Mouse (Mus musculus) erythroblast, adult 5-6 weeks (primary cell): ENCODE results near the gene L3mbtl3. TPM values are rescaled to one million over a fixed set of nuclear protein-coding genes. Genes with fewer than 3 reads are reported as not detected.

ENCODE experiments used
- ATAC-seq: replicated peaks from 2 replicates; pipeline ENCODE4 v1.8.0; 2016; ENCODE audit warnings: moderate number of reproducible peaks, mild to moderate bottlenecking, moderate TSS enrichment, inconsistent platforms; ENCODE audit not compliant: poor library complexity, low FRiP score, severe bottlenecking
- total RNA-seq, 2 experiments: library from RNA; stranded (forward) in 1 of 2; stranded (reverse) in 1 of 2; fragments of 150-400 nt in 1 of 2; fragments of 200-764, 138-1000 nt in 1 of 2; gene quantifications; 2 replicates each; pipeline versions ENCODE4 v1.2.3 to v1.2.4; 2015 to 2017; ENCODE audit warnings: low replicate concordance in 2 of 2

L3mbtl3 gene
- total RNA-seq (2015; ENCODE audit: low replicate concordance), result 3.6 and 5.0 TPM in 2 replicates
- total RNA-seq (2017; ENCODE audit: low replicate concordance), result 3.2 and 3.7 TPM in 2 replicates

DNA sequence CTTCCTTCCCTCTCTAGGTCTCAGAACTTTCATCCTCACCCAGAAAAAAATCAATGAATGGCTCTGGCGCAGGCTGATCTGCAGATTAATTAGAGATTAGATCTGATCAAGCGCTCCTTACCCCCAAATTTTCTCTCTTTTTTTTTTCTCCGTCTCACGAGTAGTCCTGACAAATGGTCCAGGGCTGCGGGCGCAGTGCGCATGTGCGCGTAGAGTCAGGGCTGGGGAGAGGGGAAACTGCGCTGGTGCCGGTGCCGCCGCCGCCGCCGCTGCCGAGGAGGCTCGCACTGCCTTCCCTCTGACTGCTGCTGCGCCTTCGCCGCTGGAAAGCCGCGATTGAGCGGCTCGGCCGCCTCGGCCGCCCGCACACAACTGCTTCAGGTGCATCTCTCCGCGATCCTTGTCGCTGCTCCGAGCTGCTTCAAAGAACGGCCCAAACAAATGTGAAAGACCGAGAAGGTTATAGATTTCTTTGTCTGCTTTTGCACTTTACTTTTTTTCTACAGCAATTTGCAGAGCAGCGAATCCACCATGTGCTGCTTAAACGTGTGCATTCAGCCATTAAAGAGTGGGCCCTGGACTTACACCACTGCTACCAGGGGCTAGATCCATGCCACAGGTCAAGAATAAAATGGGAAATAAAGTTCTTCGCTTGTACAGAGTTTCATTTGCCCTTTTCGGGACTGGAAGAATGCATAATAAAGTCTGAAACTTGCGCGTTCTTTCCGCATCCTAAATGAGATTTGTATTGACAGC, at the start of gene L3mbtl3:
Gene L3mbtl3 (minus strand): TSS at position 182 of the 756 bp plus-strand sequence.
- ATAC-seq, result no peak

DNA sequence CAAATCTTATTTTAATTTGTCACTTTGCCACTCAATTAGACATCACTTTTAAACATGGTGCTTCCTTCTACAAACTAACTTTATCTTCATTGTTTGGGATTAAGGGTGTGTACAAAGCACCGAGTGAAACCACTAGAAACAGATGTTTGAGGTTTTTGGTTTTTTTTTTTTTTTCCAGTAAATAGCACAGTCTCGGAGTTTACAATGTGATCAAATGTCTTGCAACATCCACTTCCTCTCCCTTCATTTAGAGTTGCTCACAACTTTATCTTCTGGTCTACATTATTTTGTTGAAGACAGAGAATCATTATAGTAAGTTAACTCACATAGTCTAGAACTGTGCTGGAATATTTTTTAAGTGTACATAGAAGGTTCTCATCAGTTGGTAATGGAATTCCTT, 45.4 kb upstream of the L3mbtl3 start:
- no peak for ATAC-seq

DNA sequence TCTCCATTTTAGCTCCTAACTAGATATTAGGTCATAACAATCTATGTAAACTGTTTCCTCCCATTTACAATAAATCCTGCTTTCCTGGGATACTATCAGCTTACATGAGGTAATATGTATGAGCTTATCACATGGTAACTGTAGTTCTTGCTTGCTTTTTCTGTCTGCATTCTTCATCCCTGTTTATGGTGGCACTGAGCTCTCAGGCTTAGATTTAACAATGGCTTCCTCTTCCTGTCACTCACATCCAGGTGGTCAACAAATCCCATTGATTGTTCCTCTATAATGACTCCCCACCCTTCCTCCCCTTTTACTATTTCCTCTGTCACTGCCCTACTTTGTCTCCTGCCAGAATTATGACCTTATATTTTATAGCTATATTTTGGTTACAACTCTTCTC, 12.9 kb upstream of the L3mbtl3 start:
- no peak for ATAC-seq

DNA sequence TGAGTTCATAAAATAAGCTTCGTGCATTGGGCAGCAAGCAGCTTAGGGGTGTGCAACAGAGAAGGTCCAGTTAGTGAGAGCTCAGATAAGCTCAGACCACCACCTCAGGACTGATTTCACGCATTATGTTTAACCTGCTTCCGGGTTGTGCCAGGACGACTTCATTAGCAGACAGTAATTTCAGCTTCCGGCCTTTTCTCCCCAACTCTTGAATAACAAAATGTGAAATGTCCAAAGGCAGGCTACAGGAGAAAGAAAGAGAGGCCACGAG, 1.5 kb upstream of the L3mbtl3 start:
- ATAC-seq, result no peak

DNA sequence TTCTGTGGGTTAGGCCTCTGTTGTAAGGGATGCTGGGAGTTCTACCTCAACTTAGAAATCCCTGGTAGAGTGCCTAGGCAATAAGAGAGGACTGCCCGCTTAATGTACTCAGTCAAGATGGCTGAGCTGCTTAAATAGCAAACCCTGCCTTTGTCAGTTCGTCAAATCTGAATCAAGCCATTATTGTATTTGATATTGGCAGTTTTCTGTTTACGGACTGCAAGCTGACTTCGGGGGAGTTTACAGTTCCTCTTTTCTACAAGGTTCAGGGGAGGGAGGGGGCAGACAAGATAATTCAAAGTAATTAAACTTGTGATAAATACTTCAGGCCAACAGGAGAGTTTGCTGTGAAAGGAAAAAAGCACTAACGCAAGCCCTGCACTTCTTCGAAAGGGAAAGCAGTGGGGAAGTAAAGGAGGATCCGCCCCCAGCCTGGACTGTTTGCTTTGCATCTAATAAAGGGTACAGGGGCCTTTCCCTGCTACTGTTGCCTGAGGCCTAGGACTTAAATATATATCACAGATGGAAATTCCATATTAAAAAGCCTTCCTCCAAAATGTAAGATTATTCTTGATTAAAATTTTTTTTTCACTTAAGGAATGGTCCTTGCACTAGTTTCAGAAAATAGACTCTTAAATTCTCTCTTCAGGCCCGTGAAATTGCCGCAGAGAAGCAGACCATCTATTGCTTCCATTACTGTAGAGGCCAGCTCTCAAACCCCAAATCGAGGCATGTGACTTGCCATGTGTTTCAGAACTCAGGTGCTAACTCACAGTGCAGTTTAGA, 968 bp upstream of the L3mbtl3 start:
- no peak for ATAC-seq

DNA sequence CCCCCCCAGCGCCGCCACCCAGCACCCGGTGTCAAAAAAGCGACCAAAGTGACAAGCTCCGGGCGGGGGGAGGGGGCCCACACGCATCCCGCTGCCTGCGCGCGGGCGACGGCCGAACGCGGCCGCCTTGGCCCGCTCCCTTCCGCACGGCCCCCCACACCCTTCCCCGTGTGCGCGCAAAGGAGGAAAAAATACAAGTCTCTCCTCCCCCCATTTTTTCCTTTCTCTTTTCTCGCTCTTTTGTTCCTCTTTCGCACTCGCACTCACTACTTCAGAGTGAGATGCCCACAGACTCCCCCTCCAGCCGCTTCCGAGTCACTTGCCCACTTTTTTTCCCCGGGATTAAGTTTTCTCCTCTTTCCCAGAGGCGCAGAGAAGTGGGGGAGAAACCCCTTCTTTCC, 420 bp downstream of the L3mbtl3 start:
- no peak for ATAC-seq

DNA sequence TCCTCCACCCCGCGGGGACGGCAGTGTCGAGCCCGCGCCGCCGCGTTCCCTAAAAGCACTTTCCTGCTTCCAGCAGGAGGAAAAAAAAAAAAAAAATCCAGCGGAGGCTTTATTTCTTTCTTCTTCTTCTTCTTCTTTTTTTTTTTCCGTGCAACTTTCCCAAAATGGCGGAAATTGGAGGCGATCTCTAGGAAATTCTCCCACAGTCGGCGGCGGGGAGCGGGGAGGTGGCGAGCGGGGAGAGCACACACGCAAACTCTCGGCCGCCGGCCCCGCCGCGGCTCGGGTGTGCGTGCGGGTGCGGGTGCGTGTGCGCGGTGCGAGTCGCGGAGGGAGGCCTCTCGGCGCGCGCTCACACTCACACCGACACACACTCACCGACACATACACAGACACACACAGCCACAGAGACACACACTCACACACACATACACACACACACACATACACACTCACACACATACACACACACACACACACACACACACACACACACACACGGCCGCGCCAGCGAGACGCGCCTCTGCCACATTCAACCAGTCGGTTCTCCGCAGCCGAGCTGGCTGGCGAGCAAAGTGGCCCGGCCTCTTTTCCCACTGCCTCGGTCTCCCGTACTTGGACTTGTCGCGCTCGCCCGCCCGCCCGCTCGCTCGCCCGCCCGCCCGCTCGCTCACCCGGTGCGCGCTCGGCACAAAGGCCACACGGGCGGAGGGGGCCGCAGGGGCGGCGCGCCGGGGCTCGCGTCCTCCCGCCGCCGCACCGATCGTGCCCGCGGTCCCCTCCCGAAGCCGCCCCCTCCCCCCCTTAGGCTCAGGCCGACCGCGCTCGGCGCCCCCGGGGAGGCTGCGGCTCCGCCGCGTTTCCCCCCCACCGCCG, 1.1 kb downstream of the L3mbtl3 start:
- ATAC-seq, result no peak

DNA sequence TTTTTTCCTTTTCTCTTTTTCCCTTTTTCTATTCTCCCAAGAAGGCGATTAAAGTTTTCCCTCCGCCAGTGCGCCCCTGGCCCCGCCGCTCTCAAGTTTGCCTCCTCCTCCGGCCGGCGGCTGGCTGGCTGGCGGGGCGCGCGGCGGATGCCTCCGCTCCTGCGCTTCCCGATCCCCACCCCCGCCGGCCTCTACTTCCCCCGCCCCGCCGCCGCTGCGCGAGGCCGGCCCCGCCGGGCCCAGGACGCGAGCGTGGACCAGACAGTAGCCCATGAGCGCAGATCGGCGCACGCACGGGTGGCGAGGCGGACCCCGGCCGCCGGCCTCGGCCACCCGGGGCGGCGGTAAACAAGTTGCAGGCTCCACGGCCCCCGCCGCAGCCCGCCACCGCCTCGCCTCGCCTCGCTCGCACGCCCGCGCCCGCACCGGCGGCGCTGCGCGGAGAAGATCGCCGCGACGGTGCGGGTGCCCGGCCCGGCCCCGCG, 1.8 kb downstream of the L3mbtl3 start:
- ATAC-seq, result no peak

DNA sequence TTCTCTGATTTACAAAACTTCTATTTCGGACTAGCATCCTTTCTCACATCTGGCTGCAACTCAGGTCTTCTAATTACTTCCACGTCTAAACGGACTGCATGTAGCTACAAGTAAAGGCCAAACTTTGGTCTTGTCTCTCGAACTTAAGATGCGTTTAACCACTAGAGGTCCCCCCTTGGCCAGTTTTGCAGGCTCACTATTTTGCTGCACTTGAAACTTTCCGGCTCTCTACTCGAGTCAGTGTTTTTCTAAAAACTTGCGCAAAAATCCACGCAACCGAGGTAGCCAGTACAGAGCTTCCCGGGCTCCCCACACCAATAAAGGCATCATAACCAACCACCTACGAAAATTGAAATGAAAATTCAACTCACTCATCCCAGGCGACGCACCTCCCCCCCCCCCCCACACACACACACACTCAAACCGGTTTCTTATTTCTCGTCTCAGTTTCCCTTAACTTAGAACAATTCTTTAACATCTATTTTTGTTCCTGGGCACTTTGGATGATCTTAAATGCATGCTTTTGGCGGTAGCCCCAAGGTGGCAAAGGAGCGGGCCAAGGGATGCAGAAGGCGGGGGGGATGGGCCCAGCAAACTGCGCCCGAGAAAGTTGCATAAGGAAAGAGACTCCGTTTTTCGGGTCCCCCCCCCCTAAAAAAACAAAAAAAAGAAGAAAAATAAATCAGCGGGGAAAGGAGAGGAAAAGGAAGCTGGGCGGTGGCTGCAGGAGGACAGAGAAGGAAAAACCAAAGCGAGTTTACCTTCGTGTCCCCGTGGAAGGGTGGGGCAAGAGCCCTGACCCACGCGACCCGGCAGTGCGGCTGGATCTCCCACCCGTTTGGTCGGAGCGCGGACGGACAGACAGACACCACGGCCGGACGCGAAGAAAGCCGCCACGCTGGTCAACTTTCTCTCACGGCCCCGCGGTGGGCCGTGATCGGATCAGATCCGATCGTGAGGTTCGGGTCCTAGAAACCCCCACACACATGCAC, 2.5 kb downstream of the L3mbtl3 start:
- ATAC-seq, result no peak

DNA sequence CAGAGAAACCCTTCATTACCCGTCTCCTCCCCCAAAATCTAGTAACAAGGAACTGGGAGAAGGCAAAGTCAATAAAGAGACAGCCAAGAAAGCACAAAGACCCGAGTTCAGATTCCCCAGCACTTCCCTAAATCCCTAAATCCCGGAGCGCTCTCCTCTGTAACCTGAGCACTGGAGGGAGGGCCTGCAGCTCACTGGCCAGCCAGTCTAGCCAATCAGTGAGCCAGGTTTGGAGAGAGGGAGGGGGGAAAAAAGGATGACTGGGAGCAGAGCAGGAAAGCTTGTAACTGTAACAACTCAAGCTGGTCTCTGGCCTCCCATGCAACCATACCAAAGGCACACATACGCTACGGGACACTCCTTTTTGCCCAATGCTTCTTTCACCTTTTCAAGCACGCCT, 4.4 kb downstream of the L3mbtl3 start:
- ATAC-seq, result no peak

DNA sequence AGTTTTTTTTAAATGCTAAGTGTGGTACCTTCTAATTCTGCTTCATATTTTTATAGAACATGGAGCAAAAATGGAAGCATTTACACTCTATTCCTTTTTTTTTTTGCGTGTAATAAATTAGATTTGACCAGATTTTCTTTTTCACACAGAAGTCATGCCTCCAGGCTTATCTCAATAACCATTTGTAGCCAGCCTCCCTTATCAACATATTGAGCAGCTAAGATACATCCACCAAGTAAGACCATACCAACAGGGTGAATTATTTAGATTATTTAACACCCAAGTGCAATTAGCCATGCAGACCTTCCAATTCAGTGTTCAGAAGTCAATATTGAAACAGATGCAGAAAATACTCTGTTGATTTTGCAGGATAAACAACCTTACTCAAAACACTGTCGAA, 10.8 kb downstream of the L3mbtl3 start:
- ATAC-seq, result no peak

DNA sequence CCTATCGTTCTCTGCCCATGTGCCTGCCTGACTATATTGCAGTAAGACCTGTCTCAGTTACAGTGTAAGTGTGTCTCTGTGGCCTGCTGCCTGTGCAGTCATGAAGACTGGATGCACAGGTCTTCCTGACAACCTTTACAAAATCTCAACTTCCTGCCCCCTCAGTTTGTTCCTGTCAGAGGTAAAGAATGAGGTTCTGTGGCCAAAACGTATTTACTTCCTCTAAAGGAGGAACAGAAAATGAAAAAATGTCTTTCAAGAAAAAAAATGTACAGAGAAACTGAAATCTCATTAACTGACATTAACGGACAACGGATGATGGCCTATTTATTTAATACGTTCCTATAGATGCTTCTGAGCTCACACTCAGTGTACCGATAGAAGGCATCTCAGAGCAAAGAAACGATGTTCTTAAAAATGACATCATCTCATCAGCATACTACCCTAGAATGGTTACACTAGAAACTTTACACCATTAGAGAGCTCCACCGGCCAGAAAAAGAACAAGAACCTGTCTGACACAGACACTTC, 11.4 kb downstream of the L3mbtl3 start:
- no peak for ATAC-seq

DNA sequence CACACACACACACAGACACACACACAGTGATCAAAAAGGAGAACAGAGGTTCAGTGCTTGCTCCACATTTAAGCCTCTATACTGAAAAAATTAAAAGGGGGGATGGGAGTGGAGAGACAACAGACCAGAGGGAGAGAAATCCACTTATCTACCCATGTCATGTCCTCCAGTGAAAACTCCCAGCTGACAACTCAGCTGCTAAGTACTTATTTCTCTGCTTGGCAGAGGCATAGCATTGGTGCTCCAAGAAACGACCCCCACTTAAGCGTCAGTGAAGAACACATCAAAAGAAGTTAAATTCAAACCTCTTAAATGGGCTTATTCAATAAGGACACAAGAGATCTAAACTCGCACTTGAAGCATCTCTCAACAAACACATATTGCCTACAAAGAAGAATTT, 12.2 kb downstream of the L3mbtl3 start:
- no peak for ATAC-seq

DNA sequence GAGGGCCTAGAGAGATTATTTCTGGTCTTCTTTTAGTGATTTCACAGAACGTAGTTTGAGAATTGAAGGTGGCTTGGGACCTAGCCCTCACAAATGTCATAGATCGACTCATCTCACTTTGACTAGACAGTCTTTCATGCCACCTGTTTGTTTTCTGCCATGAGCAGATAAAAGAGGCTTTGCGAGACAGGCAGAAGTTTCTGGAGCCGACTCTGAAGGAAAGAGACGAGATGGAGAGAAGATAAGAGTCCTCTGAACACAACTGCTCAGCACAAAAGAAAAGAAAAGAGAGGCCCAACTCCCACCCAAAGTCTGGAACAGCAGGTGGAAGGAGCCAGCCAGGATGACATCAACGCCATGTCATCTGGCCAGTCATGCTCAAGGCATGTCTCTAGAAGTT, 17.0 kb downstream of the L3mbtl3 start:
- no peak for ATAC-seq

DNA sequence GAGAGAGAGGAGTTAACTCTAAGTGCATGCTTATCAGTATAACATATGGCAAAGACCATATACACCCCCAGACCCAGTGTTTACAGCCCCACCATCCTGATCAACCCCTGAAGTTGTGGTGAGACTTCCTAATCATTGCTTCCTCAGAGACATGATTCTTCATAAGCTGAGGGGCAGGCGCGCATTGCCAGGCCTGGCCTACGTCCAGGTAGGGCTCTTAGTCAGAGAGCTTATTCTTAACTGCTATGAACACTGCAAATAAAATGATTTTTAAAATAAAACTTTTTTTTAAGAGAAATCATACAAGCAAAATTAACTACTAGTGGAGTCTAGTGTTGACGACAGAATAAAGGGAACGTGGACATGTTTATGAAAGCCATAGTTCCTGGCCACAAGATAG, 17.5 kb downstream of the L3mbtl3 start:
- ATAC-seq, result no peak

DNA sequence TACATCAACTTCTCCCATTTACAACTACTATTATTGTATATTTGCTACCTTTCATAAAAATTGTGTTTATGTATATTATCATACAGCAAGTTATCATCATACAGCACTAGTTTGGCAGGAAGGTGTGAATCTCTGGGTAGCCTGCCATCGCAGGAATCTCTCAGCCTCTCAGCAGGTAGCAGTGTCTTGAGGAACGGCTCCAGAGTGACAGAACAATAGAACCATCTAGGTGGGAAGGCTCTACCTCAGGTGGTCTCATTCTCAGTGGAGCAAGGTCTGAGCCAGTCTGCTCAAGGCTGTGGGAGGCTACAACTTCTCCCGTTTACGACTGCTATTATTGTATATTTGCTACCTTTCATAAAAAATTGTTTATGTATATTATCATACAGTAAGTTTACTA, 22.0 kb downstream of the L3mbtl3 start:
- no peak for ATAC-seq

DNA sequence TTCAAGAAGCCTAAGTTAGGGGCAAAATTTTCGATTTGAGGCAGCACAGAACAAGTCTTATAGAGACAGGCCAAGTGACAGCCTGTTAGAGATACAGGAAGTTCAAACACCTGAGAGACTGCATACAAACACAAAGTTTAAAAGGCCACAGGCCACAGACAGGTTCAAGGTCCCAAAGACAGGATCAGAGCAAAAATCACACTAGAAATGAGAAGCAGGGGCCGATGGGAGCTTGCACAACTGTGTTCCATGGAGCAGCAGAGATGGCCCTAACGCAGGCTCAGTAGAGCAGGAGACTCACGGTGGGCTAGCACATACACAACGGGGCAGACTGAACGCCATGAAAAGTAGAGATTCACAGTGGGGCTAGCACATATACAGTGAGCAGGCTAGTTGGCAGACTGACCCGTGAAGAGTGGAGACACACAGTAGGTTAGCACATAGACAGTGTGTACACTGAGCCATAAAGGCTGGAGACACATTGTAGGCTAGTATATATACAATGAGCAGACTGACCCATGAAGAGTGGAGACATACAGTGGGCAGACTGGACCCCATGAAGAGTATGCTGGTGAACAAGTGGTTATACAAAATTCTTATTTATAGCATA, 24.5 kb downstream of the L3mbtl3 start:
- ATAC-seq, result no peak

DNA sequence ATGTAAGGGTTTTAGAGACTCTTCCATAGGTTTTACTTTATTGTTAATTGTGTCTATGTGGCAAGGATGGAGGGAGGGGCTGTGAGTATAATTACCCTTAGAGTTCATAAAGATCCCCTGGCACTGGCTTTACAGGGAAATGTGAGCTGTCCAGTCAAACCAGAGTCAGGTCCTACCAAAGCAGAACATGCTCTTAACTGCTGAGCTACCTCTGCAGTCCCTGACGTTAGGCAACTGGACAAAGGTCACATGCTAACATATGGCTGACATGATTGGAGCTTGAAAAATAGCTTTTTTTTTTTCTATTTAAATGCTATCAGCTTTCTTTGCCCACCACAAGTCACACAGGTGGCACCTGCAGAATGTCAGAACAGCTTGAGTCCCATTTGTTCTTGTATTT, 25.6 kb downstream of the L3mbtl3 start:
- no peak for ATAC-seq

DNA sequence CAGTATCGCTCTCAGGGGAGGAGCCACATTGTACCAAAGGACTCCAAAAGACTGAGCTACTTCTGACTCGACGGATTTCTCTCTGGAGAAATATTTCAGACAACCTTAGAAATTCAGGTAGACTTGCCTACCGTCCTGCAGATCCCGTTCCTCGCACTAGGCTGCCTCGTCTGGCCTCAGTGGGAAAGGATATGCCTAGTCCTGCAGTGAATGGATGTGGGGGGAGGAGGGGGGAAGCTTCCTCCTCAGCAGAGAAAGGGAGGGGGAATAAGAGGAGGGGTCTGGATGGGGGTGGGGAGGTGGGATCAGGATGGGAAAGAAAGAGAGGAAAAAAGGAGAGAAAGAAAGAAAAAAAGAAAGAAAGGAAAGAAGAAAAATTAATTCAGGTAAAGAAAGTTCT, 28.2 kb downstream of the L3mbtl3 start:
- no peak for ATAC-seq
